Mouse (Mus musculus): ENCODE data around the gene Thg1l. TPM values are rescaled to one million over a fixed set of nuclear protein-coding genes. Genes with fewer than 3 reads are reported as not detected.
A peak's percentile ranks its signal among the peaks of the same experiment; 100 is the strongest.

Gene Thg1l
- polyA plus RNA-seq, 1 experiment from 2014 or later = 15.7 TPM

- H3K9ac ChIP-seq (ENCODE audit: low read depth, low read length) = no peak overlapping the region; the same call in 1 of the 2 replicates
- DNase-seq (ENCODE audit: low spot score) = no peak
- no peaks in the 10 kb centered on the region; the same call in 1 of the 2 replicates for H3K4me1 ChIP-seq (replicated peaks; ENCODE audit: control insufficient read depth, insufficient read depth, low read length)
- H3K27ac ChIP-seq (ENCODE audit: low read depth, low read length) = no peak overlapping the region
- no peak for ATAC-seq (ENCODE audit: low FRiP score)
- peak overlapping the region; percentile 90 for H3K4me2 ChIP-seq (replicated peaks; ENCODE audit: low read depth, low read length)
- H3K36me3 ChIP-seq (ENCODE audit: control insufficient read depth, insufficient read depth, low read length) = no peaks in the 10 kb centered on the region
- 77% methylated on average over 7 of the region's 7 CpGs for WGBS
- peak overlapping the region; percentile 83 for H3K4me3 ChIP-seq (ENCODE audit: low read depth, low read length)
- H3K9me3 ChIP-seq (ENCODE audit: control insufficient read depth, low read length) = no peaks in the 10 kb centered on the region
- H3K27me3 ChIP-seq (ENCODE audit: control insufficient read depth, insufficient read depth, low read length) = no peaks in the 10 kb centered on the region
Measured at GRCm38 (mm10) chr11:45943108-45943705, 12.1 kb downstream of the Thg1l start.

GRCm38 (mm10) chr11:45942281-45942680 lies 13.0 kb downstream of the Thg1l start:
- H3K4me2 ChIP-seq (replicated peaks; ENCODE audit: low read depth, low read length) = no peak overlapping the region
- H3K9ac ChIP-seq (ENCODE audit: low read depth, low read length) = no peak overlapping the region
- DNase-seq (ENCODE audit: low spot score) = no peak
- no peak overlapping the region for H3K4me3 ChIP-seq (ENCODE audit: low read depth, low read length)
- H3K36me3 ChIP-seq (ENCODE audit: control insufficient read depth, insufficient read depth, low read length) = no peaks in the 10 kb centered on the region
- no peaks in the 10 kb centered on the region; the same call in 1 of the 2 replicates for H3K4me1 ChIP-seq (replicated peaks; ENCODE audit: control insufficient read depth, insufficient read depth, low read length)
- WGBS = 92% methylated on average over 7 of the region's 7 CpGs
- H3K9me3 ChIP-seq (ENCODE audit: control insufficient read depth, low read length) = no peaks in the 10 kb centered on the region
- no peak overlapping the region for H3K27ac ChIP-seq (ENCODE audit: low read depth, low read length)
- ATAC-seq (ENCODE audit: low FRiP score) = no peak
- no peaks in the 10 kb centered on the region for H3K27me3 ChIP-seq (ENCODE audit: control insufficient read depth, insufficient read depth, low read length)

DNA sequence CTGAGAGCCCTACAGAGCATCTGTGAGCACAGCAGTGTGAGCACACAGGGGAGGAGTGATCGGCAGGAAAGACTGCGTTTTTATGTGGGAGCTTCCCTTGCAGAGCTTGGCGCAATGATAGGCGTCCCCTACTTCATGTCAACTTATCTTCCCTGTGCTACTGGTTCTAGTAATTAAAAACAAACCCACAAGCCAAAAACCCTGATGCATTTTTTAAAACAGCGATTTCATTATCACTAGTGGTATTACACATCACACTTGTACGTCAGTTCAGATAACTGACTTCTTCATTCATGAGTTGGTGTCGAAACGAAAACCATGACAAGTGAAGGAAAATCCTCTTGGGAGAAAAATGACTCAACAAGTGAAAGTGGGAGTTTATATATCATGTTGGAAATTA lies 16.4 kb downstream of the Thg1l start:
- WGBS = 95% methylated on average over 8 of the region's 8 CpGs

GRCm38 (mm10) chr11:45937478-45937877 lies 17.8 kb downstream of the Thg1l start:
- WGBS = 96% methylated on average over 8 of the region's 8 CpGs
- Histone ChIP-seq H3K27ac (ENCODE audit: low read depth, low read length) (no peak overlapping the region), H3K36me3 (ENCODE audit: control insufficient read depth, insufficient read depth, low read length) (no peaks in the 10 kb centered on the region), H3K4me2 (replicated peaks; ENCODE audit: low read depth, low read length) (no peak overlapping the region), H3K9ac (ENCODE audit: low read depth, low read length) (no peak overlapping the region), H3K4me1 (replicated peaks; ENCODE audit: control insufficient read depth, insufficient read depth, low read length) (no peaks in the 10 kb centered on the region), H3K27me3 (ENCODE audit: control insufficient read depth, insufficient read depth, low read length) (no peaks in the 10 kb centered on the region), H3K9me3 (ENCODE audit: control insufficient read depth, low read length) (no peaks in the 10 kb centered on the region), H3K4me3 (ENCODE audit: low read depth, low read length) (no peak overlapping the region)
- DNase-seq (ENCODE audit: low spot score) = no peak
- ATAC-seq (ENCODE audit: low FRiP score) = no peak

More for the DNA sequence above, 16.4 kb downstream of the Thg1l start:
- no peak overlapping the region for H3K27ac ChIP-seq (ENCODE audit: low read depth, low read length)
- H3K36me3 ChIP-seq (ENCODE audit: control insufficient read depth, insufficient read depth, low read length) = no peaks in the 10 kb centered on the region
- ATAC-seq (ENCODE audit: low FRiP score) (no peak), DNase-seq (ENCODE audit: low spot score) (no peak)
- H3K9ac ChIP-seq (ENCODE audit: low read depth, low read length) = no peak overlapping the region
- H3K4me1 ChIP-seq (replicated peaks; ENCODE audit: control insufficient read depth, insufficient read depth, low read length) = no peaks in the 10 kb centered on the region; the same call in 1 of the 2 replicates
- no peaks in the 10 kb centered on the region for H3K27me3 ChIP-seq (ENCODE audit: control insufficient read depth, insufficient read depth, low read length)
- H3K4me3 ChIP-seq (ENCODE audit: low read depth, low read length) = no peak overlapping the region
- no peaks in the 10 kb centered on the region for H3K9me3 ChIP-seq (ENCODE audit: control insufficient read depth, low read length)
- H3K4me2 ChIP-seq (replicated peaks; ENCODE audit: low read depth, low read length) = no peak overlapping the region

- H3K4me2 ChIP-seq (replicated peaks; ENCODE audit: low read depth, low read length) = no peak overlapping the region
- WGBS = 91% methylated on average over 10 of the region's 10 CpGs
- H3K4me3 ChIP-seq (ENCODE audit: low read depth, low read length) = no peak overlapping the region
- DNase-seq (ENCODE audit: low spot score) = no peak
- no peaks in the 10 kb centered on the region for H3K27me3 ChIP-seq (ENCODE audit: control insufficient read depth, insufficient read depth, low read length)
- H3K27ac ChIP-seq (ENCODE audit: low read depth, low read length) = no peak overlapping the region
- no peaks in the 10 kb centered on the region for H3K36me3 ChIP-seq (ENCODE audit: control insufficient read depth, insufficient read depth, low read length)
- no peaks in the 10 kb centered on the region for H3K9me3 ChIP-seq (ENCODE audit: control insufficient read depth, low read length)
- H3K9ac ChIP-seq (ENCODE audit: low read depth, low read length) = no peak overlapping the region
- no peak for ATAC-seq (ENCODE audit: low FRiP score)
- no peaks in the 10 kb centered on the region for H3K4me1 ChIP-seq (replicated peaks; ENCODE audit: control insufficient read depth, insufficient read depth, low read length)
Measured at GRCm38 (mm10) chr11:45932771-45933170, 22.5 kb downstream of the Thg1l start.

DNA sequence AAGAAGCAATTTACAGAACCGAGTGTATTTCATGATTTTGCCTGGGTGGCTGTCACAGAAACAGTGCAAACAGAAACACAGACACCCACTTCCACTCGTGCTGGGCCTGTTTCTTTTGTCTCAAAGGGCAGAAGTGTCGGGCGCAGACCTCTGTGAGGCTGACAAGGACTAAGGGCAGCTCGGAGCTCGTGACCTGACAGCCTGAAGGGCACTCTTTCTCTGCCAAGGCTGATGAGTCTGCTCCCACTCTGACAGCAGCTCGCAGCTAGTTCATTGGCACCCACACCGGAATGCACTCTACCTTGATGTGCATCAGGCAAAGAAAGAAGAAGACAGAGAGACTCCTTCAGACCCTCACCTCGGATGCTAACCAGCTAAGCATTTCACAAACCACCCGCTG lies 25.8 kb downstream of the Thg1l start:
- H3K36me3 ChIP-seq (ENCODE audit: control insufficient read depth, insufficient read depth, low read length) = no peaks in the 10 kb centered on the region
- H3K9me3 ChIP-seq (ENCODE audit: control insufficient read depth, low read length) = no peaks in the 10 kb centered on the region
- WGBS = 91% methylated on average over 10 of the region's 10 CpGs
- no peak for DNase-seq (ENCODE audit: low spot score)
- no peak overlapping the region for H3K27ac ChIP-seq (ENCODE audit: low read depth, low read length)
- H3K4me2 ChIP-seq (replicated peaks; ENCODE audit: low read depth, low read length) = no peak overlapping the region
- H3K4me1 ChIP-seq (replicated peaks; ENCODE audit: control insufficient read depth, insufficient read depth, low read length) = no peaks in the 10 kb centered on the region; the same call in 1 of the 2 replicates
- no peak for ATAC-seq (ENCODE audit: low FRiP score)
- H3K27me3 ChIP-seq (ENCODE audit: control insufficient read depth, insufficient read depth, low read length) = no peaks in the 10 kb centered on the region
- no peak overlapping the region for H3K9ac ChIP-seq (ENCODE audit: low read depth, low read length)
- no peak overlapping the region for H3K4me3 ChIP-seq (ENCODE audit: low read depth, low read length)

DNA sequence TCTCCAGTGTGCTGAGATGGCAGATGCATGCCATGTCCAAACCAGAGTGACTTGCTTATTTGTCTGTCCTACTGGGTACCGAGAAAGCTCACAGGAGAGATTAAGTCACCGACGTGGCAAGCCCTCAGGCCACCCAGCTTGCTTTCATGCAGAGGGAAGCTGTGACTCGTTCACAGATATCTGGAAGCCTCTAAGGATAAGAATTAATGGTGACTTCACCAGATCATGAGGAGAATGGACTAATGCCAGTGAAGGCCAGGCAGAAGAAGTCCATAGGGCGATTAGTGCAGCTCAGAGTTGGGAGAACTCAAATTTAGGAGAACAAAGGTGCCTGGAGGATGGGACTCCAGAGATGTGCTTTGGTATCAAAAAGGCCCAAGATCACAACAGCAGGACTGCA lies 27.8 kb downstream of the Thg1l start:
- Histone ChIP-seq H3K36me3 (ENCODE audit: control insufficient read depth, insufficient read depth, low read length) (no peaks in the 10 kb centered on the region), H3K27ac (ENCODE audit: low read depth, low read length) (no peak overlapping the region)

DNA sequence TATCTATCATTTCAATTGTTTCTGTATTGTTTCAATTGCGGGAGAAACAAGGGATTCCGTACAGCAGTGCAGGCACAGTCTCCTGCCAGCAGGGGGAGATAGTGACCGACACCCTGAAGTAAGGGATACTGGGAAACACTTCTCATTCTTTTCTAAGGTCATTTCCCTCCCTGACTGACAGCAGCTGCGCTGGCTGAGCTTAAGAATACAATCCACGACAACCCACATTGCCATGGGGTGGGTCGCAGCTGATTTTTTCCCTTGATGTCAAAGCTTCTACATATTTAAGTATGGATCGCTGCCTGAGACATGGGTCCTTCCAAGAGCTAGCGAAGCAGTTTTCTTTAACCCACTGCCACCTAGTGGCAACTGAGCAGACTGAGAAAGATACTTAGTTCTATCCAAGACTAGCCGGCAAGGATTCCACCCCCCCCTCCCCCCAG lies 28.6 kb downstream of the Thg1l start:
- H3K4me2 ChIP-seq (replicated peaks; ENCODE audit: low read depth, low read length) = peak overlapping the region; percentile 41
- H3K9ac ChIP-seq (ENCODE audit: low read depth, low read length) = peak overlapping the region; percentile 31; the same call in 1 of the 2 replicates
- no peaks in the 10 kb centered on the region; the same call in 1 of the 2 replicates for H3K4me1 ChIP-seq (replicated peaks; ENCODE audit: control insufficient read depth, insufficient read depth, low read length)
- peak; percentile 90 for DNase-seq (ENCODE audit: low spot score)
- WGBS = 1% methylated on average over 9 of the region's 9 CpGs
- no peak overlapping the region for H3K27ac ChIP-seq (ENCODE audit: low read depth, low read length)
- no peaks in the 10 kb centered on the region for H3K36me3 ChIP-seq (ENCODE audit: control insufficient read depth, insufficient read depth, low read length)
- H3K9me3 ChIP-seq (ENCODE audit: control insufficient read depth, low read length) = no peaks in the 10 kb centered on the region
- H3K4me3 ChIP-seq (ENCODE audit: low read depth, low read length) = peak overlapping the region; percentile 27
- no peaks in the 10 kb centered on the region for H3K27me3 ChIP-seq (ENCODE audit: control insufficient read depth, insufficient read depth, low read length)
- peak; percentile 86 for ATAC-seq (ENCODE audit: low FRiP score)

More for the DNA sequence above, 27.8 kb downstream of the Thg1l start:
- Histone ChIP-seq H3K4me3 (ENCODE audit: low read depth, low read length) (no peak overlapping the region), H3K9ac (ENCODE audit: low read depth, low read length) (no peak overlapping the region), H3K27me3 (ENCODE audit: control insufficient read depth, insufficient read depth, low read length) (no peaks in the 10 kb centered on the region), H3K4me2 (replicated peaks; ENCODE audit: low read depth, low read length) (no peak overlapping the region), H3K4me1 (replicated peaks; ENCODE audit: control insufficient read depth, insufficient read depth, low read length) (no peaks in the 10 kb centered on the region; the same call in 1 of the 2 replicates), H3K9me3 (ENCODE audit: control insufficient read depth, low read length) (no peaks in the 10 kb centered on the region)
- DNase-seq (ENCODE audit: low spot score) (no peak), ATAC-seq (ENCODE audit: low FRiP score) (no peak)
- WGBS = 78% methylated on average over 5 of the region's 5 CpGs

- Histone ChIP-seq H3K27me3 (ENCODE audit: control insufficient read depth, insufficient read depth, low read length) (no peaks in the 10 kb centered on the region), H3K9me3 (ENCODE audit: control insufficient read depth, low read length) (no peaks in the 10 kb centered on the region), H3K4me1 (replicated peaks; ENCODE audit: control insufficient read depth, insufficient read depth, low read length) (peaks cover 6% of the 10 kb centered on the region; the same call in 1 of the 2 replicates), H3K4me3 (ENCODE audit: low read depth, low read length) (no peak overlapping the region), H3K4me2 (replicated peaks; ENCODE audit: low read depth, low read length) (no peak overlapping the region), H3K27ac (ENCODE audit: low read depth, low read length) (0 out of 2 replicates have a peak overlapping the region, but pooled peaks have one; percentile 3), H3K9ac (ENCODE audit: low read depth, low read length) (no peak overlapping the region), H3K36me3 (ENCODE audit: control insufficient read depth, insufficient read depth, low read length) (no peaks in the 10 kb centered on the region)
- WGBS = 47% methylated on average over 6 of the region's 6 CpGs
- DNase-seq (ENCODE audit: low spot score) (peak; percentile 30), ATAC-seq (ENCODE audit: low FRiP score) (peak; percentile 52)
Measured at GRCm38 (mm10) chr11:45925436-45925835, 29.9 kb downstream of the Thg1l start.

Data from hindbrain, embryonic 11.5 days (tissue).